Mouse (Mus musculus) cortical plate, adult 2 months (tissue): ENCODE measurements around the gene Rwdd4a.

ENCODE experiments used
- CTCF ChIP-seq: fragments of 200-500 bp; IDR thresholded peaks from 2 replicates; pipeline ENCODE4 v1.5.1; 2011; ENCODE audit warnings: mild to moderate bottlenecking, control low read depth, low read length; ENCODE audit not compliant: insufficient read depth; ENCODE audit errors: extremely low read depth
- POLR2A ChIP-seq: fragments of 200-500 bp; IDR thresholded peaks from 2 replicates; pipeline ENCODE4 v1.6.1; 2011; ENCODE audit warnings: mild to moderate bottlenecking, low read length, control low read depth; ENCODE audit not compliant: insufficient read depth; ENCODE audit errors: extremely low read depth

- no peak for TF ChIP-seq CTCF
- no peak for TF ChIP-seq POLR2A
These were observed 27.3 kb downstream of the Rwdd4a start for GRCm38 (mm10) chr8:47560801-47561200.
